Mouse (Mus musculus): Measurements from ENCODE around the gene 1810030O07Rik.
"Not testable (repeated sequence)": the region's sequence is repeated elsewhere in the genome, so short reads cannot be mapped to it uniquely, and the experiment has no call there.

Gene 1810030O07Rik

GRCm38 (mm10) chrX:12673054-12673775, at the start of gene 1810030O07Rik:
TSS of gene 1810030O07Rik (minus strand) at chrX:12673668.
- DNase-seq, result peak; percentile 86

- no peak for DNase-seq
These were observed 42.6 kb upstream of the 1810030O07Rik start for GRCm38 (mm10) chrX:12716036-12716435.

GRCm38 (mm10) chrX:12713796-12714195, 40.3 kb upstream of the 1810030O07Rik start:
- DNase-seq, result no peak

DNA sequence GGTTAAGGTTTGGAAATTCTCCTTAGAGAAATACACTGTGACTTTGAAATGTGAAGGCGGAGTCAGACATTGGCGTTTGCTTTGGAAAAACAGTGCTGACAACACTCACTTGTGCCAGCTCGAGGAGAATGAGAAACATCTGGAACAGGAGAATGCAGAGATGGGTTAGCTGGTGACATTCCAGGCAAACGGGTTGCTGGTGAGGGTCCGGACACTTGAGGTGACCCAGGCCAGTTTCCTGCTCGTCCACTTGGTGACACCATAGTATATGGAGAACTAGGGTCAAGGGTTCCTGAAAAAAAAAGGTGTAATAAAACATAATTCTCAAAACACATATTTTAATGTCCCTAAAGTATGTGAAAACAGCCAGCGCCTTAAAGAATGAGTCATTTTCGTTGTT, 13.4 kb upstream of the 1810030O07Rik start:
- no peak for DNase-seq

- no peak for DNase-seq
These were observed 12.6 kb upstream of the 1810030O07Rik start for GRCm38 (mm10) chrX:12686071-12686470.

DNA sequence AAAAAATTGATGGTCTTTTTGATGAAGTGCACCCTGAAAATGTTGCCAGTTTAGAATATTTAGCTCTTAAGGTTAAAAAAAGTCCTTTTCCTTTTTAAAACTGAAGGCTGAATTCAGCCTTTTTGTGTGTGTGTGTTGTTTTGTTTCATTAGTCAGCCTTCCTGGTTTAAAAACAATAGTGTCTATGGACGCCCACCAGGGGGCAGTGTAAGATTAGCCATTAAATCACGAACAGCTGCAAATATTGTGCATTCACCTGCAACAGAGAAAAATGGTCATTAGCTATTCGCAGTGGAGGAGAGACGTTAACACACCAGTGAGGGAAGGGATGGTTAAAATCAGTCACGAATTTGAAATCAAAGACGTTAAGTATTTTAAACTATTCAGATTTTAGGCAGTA, 3.9 kb upstream of the 1810030O07Rik start:
- DNase-seq, result peak; percentile 77

- no peak for DNase-seq
These were observed 19.6 kb downstream of the 1810030O07Rik start for GRCm38 (mm10) chrX:12653879-12654278.

- DNase-seq, result no peak
These were observed 21.6 kb downstream of the 1810030O07Rik start for GRCm38 (mm10) chrX:12651906-12652305.

GRCm38 (mm10) chrX:12645531-12646304, 27.8 kb downstream of the 1810030O07Rik start:
- DNase-seq, result no peak

GRCm38 (mm10) chrX:12644976-12645375, 28.5 kb downstream of the 1810030O07Rik start:
- DNase-seq, result no peak

DNA sequence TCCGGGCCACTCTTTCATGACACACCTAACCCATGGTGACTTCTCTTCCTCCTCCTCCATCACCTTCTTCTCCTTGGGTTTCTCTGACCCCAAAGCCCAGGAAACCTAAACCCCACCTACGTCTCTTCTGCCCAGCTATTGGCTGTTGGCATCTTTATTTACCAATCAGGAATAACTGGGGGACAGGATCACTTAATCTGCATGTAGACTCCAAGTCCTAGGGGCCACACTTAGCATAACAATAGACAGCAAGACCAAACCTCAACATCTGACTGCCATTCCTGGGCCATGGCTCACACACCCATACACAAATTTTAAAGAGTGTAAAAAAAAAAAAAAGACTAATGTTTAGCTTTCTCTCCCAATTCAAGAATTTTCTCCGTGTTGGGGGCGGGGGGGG, 48.3 kb downstream of the 1810030O07Rik start:
- no peak for DNase-seq

DNA sequence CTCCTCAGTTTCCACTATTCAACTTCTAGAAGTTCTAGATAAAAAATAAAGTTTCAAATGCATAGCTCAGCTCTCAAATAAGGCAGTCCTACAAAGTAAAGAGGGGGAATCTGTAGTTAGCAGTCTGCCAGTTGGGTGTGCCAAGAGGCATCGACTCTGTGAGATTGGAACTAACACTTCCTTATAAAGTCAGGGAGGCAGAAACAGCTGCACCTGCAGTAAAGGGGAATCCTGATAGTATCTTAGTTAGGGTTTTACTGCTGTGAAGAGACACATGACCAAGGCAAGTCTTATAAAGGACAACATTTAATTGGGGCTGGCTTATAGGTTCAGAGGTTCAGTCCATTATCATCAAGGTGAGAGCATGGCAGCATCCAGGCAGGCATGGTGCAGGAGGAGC, 61.1 kb downstream of the 1810030O07Rik start:
- not testable (repeated sequence) for DNase-seq

- no peak for DNase-seq
These were observed 62.3 kb downstream of the 1810030O07Rik start for GRCm38 (mm10) chrX:12611211-12611610.

DNA sequence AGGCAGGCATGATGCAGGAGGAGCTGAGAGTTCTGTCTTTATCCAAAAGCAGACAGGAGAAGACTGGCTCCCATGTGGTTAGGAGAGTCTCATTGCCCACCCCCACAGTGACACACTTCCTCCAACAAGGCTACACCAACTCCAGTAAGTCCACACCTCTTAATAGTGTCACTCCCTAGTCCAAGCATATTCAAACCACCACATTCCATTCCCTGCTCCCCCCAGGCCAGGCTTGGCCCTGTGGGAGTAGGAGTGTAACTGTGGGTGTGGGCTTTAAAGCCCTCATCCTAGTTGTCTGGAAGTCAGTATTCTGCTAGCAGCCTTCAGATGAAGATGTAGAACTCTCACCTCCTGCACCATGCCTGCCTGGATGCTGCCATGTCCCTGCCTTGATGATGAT, 62.9 kb downstream of the 1810030O07Rik start:
- not testable (repeated sequence) for DNase-seq

All from thymus, postnatal 4 days (tissue).